Mouse (Mus musculus): ENCODE results near the gene Psma1. TPM values are rescaled to one million over a fixed set of nuclear protein-coding genes. Genes with fewer than 3 reads are reported as not detected.

Psma1 gene
- polyA plus RNA-seq (2012; rRNA removed), result 199 and 258 TPM in 2 replicates

GRCm38 (mm10) chr7:114276005-114276752, at the start of gene Psma1:
Gene Psma1 (minus strand): TSS chr7:114276118.
- TF ChIP-seq POLR2A (IDR thresholded peaks at IDR 0.05; ENCODE audit: borderline replicate concordance, extremely low read depth, insufficient read depth, insufficient read length, poor library complexity, severe bottlenecking) (peak; percentile 33; the same call in 1 of the 2 replicates), CTCF (IDR thresholded peaks at IDR 0.05; ENCODE audit: borderline replicate concordance, extremely low read depth, insufficient read depth, insufficient read length) (peak; percentile 41; the same call in 1 of the 2 replicates)
- peak; percentile 100 for DNase-seq (ENCODE audit: low read depth)

DNA sequence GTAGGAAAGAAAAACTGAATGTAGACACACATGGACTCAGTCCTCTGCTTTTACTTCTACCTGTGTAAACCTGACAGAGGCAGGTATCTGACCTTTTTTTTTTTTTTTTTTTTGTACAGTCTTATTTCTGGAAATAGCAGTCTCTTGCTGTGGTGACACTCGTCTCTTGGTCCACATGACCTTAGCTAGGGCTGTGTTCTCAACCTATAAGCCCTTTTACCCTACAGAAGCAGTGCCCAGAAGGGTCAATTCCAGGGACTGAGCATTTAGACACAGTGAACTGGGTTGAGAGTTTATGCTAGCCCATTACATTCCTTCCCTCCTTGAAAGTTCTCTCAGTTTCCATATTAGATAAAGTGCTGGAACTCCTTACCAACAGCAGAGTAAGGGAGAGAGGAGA, 47.6 kb upstream of the Psma1 start:
- no peak for DNase-seq (ENCODE audit: low read depth)
- no peak for TF ChIP-seq POLR2A (IDR thresholded peaks at IDR 0.05; ENCODE audit: borderline replicate concordance, extremely low read depth, insufficient read depth, insufficient read length, poor library complexity, severe bottlenecking)
- no peak for TF ChIP-seq CTCF (IDR thresholded peaks at IDR 0.05; ENCODE audit: borderline replicate concordance, extremely low read depth, insufficient read depth, insufficient read length)

GRCm38 (mm10) chr7:114322531-114323441, 46.9 kb upstream of the Psma1 start:
- peak; percentile 36 for DNase-seq (ENCODE audit: low read depth)
- no peak for TF ChIP-seq CTCF (IDR thresholded peaks at IDR 0.05; ENCODE audit: borderline replicate concordance, extremely low read depth, insufficient read depth, insufficient read length)
- TF ChIP-seq POLR2A (IDR thresholded peaks at IDR 0.05; ENCODE audit: borderline replicate concordance, extremely low read depth, insufficient read depth, insufficient read length, poor library complexity, severe bottlenecking), result no peak

- no peak for TF ChIP-seq POLR2A (IDR thresholded peaks at IDR 0.05; ENCODE audit: borderline replicate concordance, extremely low read depth, insufficient read depth, insufficient read length, poor library complexity, severe bottlenecking)
- no peak for TF ChIP-seq CTCF (IDR thresholded peaks at IDR 0.05; ENCODE audit: borderline replicate concordance, extremely low read depth, insufficient read depth, insufficient read length)
- DNase-seq (ENCODE audit: low read depth), result peak; percentile 87
Measured at GRCm38 (mm10) chr7:114321694-114322372, 45.9 kb upstream of the Psma1 start.

GRCm38 (mm10) chr7:114317896-114318295, 42.0 kb upstream of the Psma1 start:
- no peak for DNase-seq (ENCODE audit: low read depth)

DNA sequence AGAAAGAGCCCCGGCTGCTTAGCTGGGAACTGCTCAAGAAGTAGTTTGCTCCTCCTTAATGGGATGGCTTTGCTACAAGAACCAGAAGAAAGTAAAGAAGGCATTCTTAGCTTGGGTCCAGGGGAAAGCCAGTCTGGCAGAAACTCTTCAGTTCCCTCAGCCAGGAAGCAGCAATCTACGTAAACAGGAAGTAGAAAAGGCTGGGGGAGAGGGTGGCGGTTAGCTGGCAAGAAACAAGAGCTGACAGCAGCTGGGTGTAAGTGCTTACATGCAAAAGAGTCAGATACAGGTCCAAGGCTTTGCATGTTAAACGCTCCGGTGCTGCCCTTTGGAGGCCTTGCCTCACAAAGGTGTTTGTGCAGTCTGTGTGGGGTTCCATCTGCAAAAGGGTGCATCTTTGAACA, 41.5 kb upstream of the Psma1 start:
- DNase-seq (ENCODE audit: low read depth), result peak; percentile 55
- no peak for TF ChIP-seq POLR2A (IDR thresholded peaks at IDR 0.05; ENCODE audit: borderline replicate concordance, extremely low read depth, insufficient read depth, insufficient read length, poor library complexity, severe bottlenecking)
- no peak for TF ChIP-seq CTCF (IDR thresholded peaks at IDR 0.05; ENCODE audit: borderline replicate concordance, extremely low read depth, insufficient read depth, insufficient read length)

More at GRCm38 (mm10) chr7:114317896-114318295, 42.0 kb upstream of the Psma1 start:
- TF ChIP-seq POLR2A (IDR thresholded peaks at IDR 0.05; ENCODE audit: borderline replicate concordance, extremely low read depth, insufficient read depth, insufficient read length, poor library complexity, severe bottlenecking), result no peak
- no peak for TF ChIP-seq CTCF (IDR thresholded peaks at IDR 0.05; ENCODE audit: borderline replicate concordance, extremely low read depth, insufficient read depth, insufficient read length)

GRCm38 (mm10) chr7:114316361-114316871, 40.5 kb upstream of the Psma1 start:
- DNase-seq (ENCODE audit: low read depth), result peak; percentile 56
- TF ChIP-seq POLR2A (IDR thresholded peaks at IDR 0.05; ENCODE audit: borderline replicate concordance, extremely low read depth, insufficient read depth, insufficient read length, poor library complexity, severe bottlenecking) (no peak), CTCF (IDR thresholded peaks at IDR 0.05; ENCODE audit: borderline replicate concordance, extremely low read depth, insufficient read depth, insufficient read length) (no peak)

GRCm38 (mm10) chr7:114311209-114311608, 35.3 kb upstream of the Psma1 start:
- TF ChIP-seq CTCF (IDR thresholded peaks at IDR 0.05; ENCODE audit: borderline replicate concordance, extremely low read depth, insufficient read depth, insufficient read length) (no peak), POLR2A (IDR thresholded peaks at IDR 0.05; ENCODE audit: borderline replicate concordance, extremely low read depth, insufficient read depth, insufficient read length, poor library complexity, severe bottlenecking) (no peak)
- peak; percentile 52 for DNase-seq (ENCODE audit: low read depth)

DNA sequence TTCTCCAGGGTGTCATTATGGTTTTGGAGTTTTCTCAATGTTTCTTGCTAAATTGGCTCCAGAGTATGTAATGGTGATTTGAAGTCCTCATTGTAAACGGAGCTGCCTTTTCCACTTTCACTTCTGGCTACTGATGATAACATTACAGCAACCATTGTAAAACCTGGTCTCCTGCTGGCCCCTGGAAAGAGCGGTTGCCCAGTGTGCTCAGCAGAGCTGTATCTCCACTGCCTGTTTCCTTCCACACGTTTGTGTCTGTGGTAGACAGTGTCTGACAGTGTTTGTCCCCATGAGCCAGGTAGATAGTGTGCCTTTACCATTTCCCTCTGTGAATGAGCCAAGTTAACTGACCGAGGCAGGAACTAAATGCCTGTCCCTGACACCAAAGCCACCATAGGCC, 33.1 kb upstream of the Psma1 start:
- no peak for DNase-seq (ENCODE audit: low read depth)
- no peak for TF ChIP-seq POLR2A (IDR thresholded peaks at IDR 0.05; ENCODE audit: borderline replicate concordance, extremely low read depth, insufficient read depth, insufficient read length, poor library complexity, severe bottlenecking)
- TF ChIP-seq CTCF (IDR thresholded peaks at IDR 0.05; ENCODE audit: borderline replicate concordance, extremely low read depth, insufficient read depth, insufficient read length), result no peak

- TF ChIP-seq POLR2A (IDR thresholded peaks at IDR 0.05; ENCODE audit: borderline replicate concordance, extremely low read depth, insufficient read depth, insufficient read length, poor library complexity, severe bottlenecking), result no peak
- DNase-seq (ENCODE audit: low read depth), result no peak
Measured at GRCm38 (mm10) chr7:114301293-114301782, 25.4 kb upstream of the Psma1 start.
